Mouse (Mus musculus): ENCODE data around the gene 4930451I11Rik. TPM values are rescaled to one million over a fixed set of nuclear protein-coding genes. Genes with fewer than 3 reads are reported as not detected.

Gene 4930451I11Rik
- polyA plus RNA-seq, 1 experiment from 2014 or later: not detected

DNA sequence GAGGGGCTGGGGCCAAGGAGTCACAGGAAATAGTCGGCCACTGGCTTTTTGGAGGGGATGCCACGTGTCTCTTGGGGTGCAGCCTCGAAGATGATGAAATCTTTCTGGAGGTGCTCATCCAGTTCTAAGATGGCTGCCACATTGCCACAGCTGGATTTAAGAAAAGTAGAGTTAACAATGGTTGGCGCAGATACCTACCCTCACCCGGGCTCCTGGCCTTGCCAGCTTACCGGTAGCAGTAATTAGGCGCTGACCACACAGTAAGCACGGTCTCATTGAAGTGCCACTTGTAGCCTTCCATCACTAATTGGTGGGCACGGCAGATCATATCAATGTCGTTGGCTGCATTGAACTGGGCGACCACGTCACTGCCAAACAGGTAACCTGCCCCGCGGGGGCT is 45.3 kb downstream of the 4930451I11Rik start:
- peaks cover 27% of the 10 kb centered on the region for H3K4me1 ChIP-seq (replicated peaks)
- WGBS: 92% methylated on average over 14 of the region's 14 CpGs
- no peak overlapping the region for H3K4me3 ChIP-seq
- H3K27ac ChIP-seq (replicated peaks): no peak overlapping the region
- no peaks in the 10 kb centered on the region for H3K9me3 ChIP-seq
- no peak overlapping the region for H3K4me2 ChIP-seq
- H3K9ac ChIP-seq: no peak overlapping the region
- ATAC-seq (ENCODE audit: low read depth): no peak
- peaks cover 65% of the 10 kb centered on the region for H3K36me3 ChIP-seq
- no peaks in the 10 kb centered on the region for H3K27me3 ChIP-seq

DNA sequence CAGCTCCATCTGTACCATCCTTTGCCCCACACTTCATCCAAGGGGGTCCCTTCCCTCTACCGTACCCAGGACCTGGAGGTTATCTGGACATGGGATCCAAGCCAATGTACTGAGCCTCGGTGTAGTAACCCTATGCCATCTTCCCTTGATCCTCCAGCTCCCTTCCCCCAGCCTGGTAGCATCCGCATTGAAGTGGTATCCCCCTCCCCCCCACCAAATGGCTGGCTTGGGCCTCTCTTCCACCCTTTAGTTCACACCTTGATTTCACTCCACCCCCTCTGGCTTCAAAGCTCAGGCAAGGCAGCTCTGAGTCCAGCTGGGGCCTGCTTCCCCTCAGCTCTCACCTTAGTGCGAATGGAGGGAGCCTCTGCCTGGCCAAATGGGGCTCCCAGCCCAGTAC is 46.4 kb downstream of the 4930451I11Rik start:
- Histone ChIP-seq H3K27me3 (no peaks in the 10 kb centered on the region), H3K36me3 (peaks cover 62% of the 10 kb centered on the region), H3K4me2 (no peak overlapping the region), H3K4me3 (no peak overlapping the region), H3K9ac (no peak overlapping the region), H3K4me1 (replicated peaks) (peaks cover 25% of the 10 kb centered on the region), H3K9me3 (no peaks in the 10 kb centered on the region), H3K27ac (replicated peaks) (no peak overlapping the region)
- WGBS: 83% methylated on average over 4 of the region's 4 CpGs
- ATAC-seq (ENCODE audit: low read depth): no peak

DNA sequence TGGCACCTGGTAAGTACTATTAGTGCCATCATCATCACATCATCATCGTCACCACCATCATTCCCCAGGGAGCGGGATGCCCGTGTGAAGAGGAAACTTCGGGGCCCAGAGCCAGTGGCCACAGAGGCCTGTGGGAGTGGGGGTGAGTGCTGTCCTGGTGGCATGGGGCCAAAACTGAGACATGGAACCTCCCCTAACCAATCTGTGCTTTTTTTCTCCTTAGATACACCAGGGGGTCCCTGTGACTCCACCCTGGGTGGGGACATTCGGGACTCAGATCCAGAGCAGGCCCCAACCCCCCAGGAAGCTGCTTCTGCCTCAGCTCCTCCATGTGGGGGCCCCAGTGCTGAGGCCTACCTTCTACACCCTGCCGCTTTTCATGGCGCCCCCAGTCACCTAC is 47.0 kb downstream of the 4930451I11Rik start:
- H3K27ac ChIP-seq (replicated peaks): no peak overlapping the region
- no peak for ATAC-seq (ENCODE audit: low read depth)
- no peaks in the 10 kb centered on the region for H3K27me3 ChIP-seq
- H3K4me3 ChIP-seq: no peak overlapping the region
- 81% methylated on average over 7 of the region's 7 CpGs for WGBS
- H3K9me3 ChIP-seq: no peaks in the 10 kb centered on the region
- H3K4me2 ChIP-seq: no peak overlapping the region
- H3K36me3 ChIP-seq: peaks cover 56% of the 10 kb centered on the region
- no peak overlapping the region for H3K9ac ChIP-seq
- peaks cover 27% of the 10 kb centered on the region for H3K4me1 ChIP-seq (replicated peaks)

DNA sequence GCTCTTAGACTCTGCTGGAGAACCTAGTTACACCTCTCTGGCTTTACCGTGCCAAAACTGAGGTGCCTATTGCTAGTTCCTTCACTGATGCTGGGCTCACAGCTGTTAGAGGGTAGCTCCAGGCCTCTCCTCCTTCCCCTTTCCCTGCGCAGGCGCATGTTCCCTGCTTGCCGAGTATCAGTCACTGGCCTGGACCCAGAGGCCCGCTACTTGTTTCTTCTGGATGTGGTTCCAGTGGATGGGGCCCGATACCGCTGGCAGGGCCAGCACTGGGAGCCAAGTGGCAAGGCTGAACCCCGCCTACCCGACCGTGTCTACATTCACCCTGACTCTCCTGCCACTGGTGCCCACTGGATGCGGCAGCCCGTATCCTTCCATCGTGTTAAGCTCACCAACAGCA is 48.7 kb downstream of the 4930451I11Rik start:
- H3K27me3 ChIP-seq: no peaks in the 10 kb centered on the region
- ATAC-seq (ENCODE audit: low read depth): no peak
- H3K36me3 ChIP-seq: peaks cover 50% of the 10 kb centered on the region
- H3K4me1 ChIP-seq (replicated peaks): peaks cover 44% of the 10 kb centered on the region
- H3K9ac ChIP-seq: 0 out of 2 replicates have a peak overlapping the region, but pooled peaks have one; percentile 5
- no peaks in the 10 kb centered on the region for H3K9me3 ChIP-seq
- no peak overlapping the region for H3K4me3 ChIP-seq
- H3K4me2 ChIP-seq: no peak overlapping the region
- 81% methylated on average over 13 of the region's 13 CpGs for WGBS
- no peak overlapping the region for H3K27ac ChIP-seq (replicated peaks)

DNA sequence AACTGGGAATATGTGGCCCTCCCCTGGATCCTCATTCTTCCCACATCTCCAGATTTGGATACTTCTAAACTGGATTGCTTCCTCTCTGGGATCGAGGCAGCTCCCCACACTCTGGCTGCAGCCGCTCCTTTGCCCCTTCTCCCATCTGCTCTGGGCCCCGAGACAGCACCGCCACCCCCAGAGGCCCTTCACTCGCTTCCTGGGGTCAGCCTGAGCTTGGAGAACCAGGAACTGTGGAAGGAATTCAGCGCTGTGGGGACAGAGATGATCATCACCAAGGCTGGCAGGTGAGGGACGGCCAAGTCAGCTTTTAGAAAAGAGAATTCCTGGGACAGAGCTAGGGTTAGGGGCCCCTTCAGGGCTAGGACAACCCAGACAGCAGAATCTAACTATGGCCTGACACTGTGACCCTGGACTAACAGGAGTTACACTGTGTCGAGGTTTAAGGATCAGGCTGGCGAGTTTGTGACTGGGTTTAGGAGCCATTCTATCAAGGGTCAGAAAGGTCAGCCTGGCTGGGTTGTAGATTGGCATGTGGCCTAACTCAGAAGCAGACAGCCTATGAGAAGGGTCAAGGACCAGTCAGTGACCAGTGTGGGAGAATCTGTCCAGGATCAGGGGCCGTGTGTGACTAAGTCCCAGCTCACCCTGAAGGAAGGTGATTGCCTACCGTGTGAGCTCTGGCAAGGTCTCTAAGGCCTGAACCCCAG is 49.6 kb downstream of the 4930451I11Rik start:
- Histone ChIP-seq H3K4me1 (replicated peaks) (peaks cover 50% of the 10 kb centered on the region), H3K4me2 (peak overlapping the region; percentile 93), H3K27me3 (no peaks in the 10 kb centered on the region), H3K27ac (replicated peaks) (peak overlapping the region; percentile 82; the same call in 1 of the 2 replicates), H3K36me3 (peaks cover 41% of the 10 kb centered on the region), H3K9me3 (no peaks in the 10 kb centered on the region), H3K4me3 (peak overlapping the region; percentile 41), H3K9ac (peak overlapping the region; percentile 73)
- ATAC-seq (ENCODE audit: low read depth): no peak
- WGBS: 34% methylated on average over 11 of the region's 11 CpGs

DNA sequence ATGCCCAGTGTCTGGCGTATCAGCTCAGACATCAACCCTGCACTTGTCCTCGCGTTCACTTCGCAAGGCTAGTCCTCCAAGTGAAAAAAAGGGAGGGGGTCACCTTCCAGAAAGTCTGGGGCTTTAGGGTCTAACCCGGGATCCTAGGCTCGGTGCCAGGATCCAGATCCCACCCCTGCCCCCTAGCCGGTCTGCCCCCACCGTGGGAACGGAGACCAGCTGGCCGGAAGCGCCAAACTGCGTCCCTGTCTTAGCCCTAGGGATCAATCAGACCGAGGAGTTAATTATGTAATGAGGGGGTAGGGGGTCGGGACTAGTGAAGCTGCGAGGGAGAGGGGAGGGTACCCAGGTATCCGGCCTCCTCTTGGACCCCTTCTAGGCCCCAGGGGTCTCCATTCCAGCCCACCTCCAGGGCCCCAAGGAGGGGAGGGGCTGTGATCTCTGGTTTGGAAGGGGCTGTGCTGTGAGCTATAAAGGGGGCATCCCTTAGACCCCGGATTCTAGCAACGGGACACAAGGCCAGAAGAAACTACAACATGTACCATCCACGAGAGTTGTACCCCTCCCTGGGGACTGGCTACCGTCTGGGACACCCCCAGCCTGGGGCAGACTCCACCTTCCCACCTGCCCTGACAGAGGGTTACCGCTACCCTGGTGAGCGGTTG is 50.3 kb downstream of the 4930451I11Rik start, which contains the start of gene Tbx6:
TSS of gene Tbx6 (plus strand) at position 513 of the 665 bp plus-strand sequence.
- peak within 1 kb of the TSS; percentile 41 for H3K4me3 ChIP-seq
- peaks cover 34% of the 10 kb centered on the region for H3K36me3 ChIP-seq
- ATAC-seq (ENCODE audit: low read depth): peak; percentile 2; the same call in 1 of the 2 replicates
- H3K9me3 ChIP-seq: no peaks in the 10 kb centered on the region
- 3% methylated on average over 22 of the region's 22 CpGs for WGBS
- H3K27me3 ChIP-seq: no peaks in the 10 kb centered on the region
- peak within 1 kb of the TSS; percentile 82 for H3K27ac ChIP-seq (replicated peaks)
- H3K4me1 ChIP-seq (replicated peaks): peaks cover 55% of the 10 kb centered on the region
- peak within 1 kb of the TSS; percentile 93 for H3K4me2 ChIP-seq
- peak within 1 kb of the TSS; percentile 73 for H3K9ac ChIP-seq

Other genes starting within 250 kb of the 4930451I11Rik start
- 0.29 and 0.95 TPM in 2 replicates for gene Apobr, start 246.7 kb downstream of the 4930451I11Rik start, polyA plus RNA-seq (2015; fragmentation: Nextera tagmentation; extraction: Ambion mirVana)
- 26.3 and 27.9 TPM in 2 replicates for gene Cln3, start 245.8 kb downstream of the 4930451I11Rik start, polyA plus RNA-seq (2015; fragmentation: Nextera tagmentation; extraction: Ambion mirVana)
- not detected in 2 replicates for gene Il27, start 236.7 kb downstream of the 4930451I11Rik start, polyA plus RNA-seq (2015; fragmentation: Nextera tagmentation; extraction: Ambion mirVana)
- gene Nupr1, start 200.8 kb downstream of the 4930451I11Rik start, polyA plus RNA-seq (2015; fragmentation: Nextera tagmentation; extraction: Ambion mirVana): 7.1 and 9.6 TPM in 2 replicates
- gene Sgf29, start 182.3 kb downstream of the 4930451I11Rik start, polyA plus RNA-seq (2015; fragmentation: Nextera tagmentation; extraction: Ambion mirVana): 48.3 and 51.3 TPM in 2 replicates
- 1.4 and 2.1 TPM in 2 replicates for gene Sult1a1, start 155.2 kb downstream of the 4930451I11Rik start, polyA plus RNA-seq (2015; fragmentation: Nextera tagmentation; extraction: Ambion mirVana)
- 109 and 143 TPM in 2 replicates for gene Bola2, start 136.2 kb downstream of the 4930451I11Rik start, polyA plus RNA-seq (2015; fragmentation: Nextera tagmentation; extraction: Ambion mirVana)
- 16.2 and 20.5 TPM in 2 replicates for gene Slx1b, start 135.9 kb downstream of the 4930451I11Rik start, polyA plus RNA-seq (2015; fragmentation: Nextera tagmentation; extraction: Ambion mirVana)
- gene Coro1a, start 123.9 kb downstream of the 4930451I11Rik start, polyA plus RNA-seq (2015; fragmentation: Nextera tagmentation; extraction: Ambion mirVana): 92.4 and 107 TPM in 2 replicates
- gene Mapk3, start 72.0 kb downstream of the 4930451I11Rik start, polyA plus RNA-seq (2015; fragmentation: Nextera tagmentation; extraction: Ambion mirVana): 97.6 and 108 TPM in 2 replicates
- 0.56 and 1.5 TPM in 2 replicates for gene Gdpd3, start 65.3 kb downstream of the 4930451I11Rik start, polyA plus RNA-seq (2015; fragmentation: Nextera tagmentation; extraction: Ambion mirVana)
- 204 and 215 TPM in 2 replicates for gene Ypel3, start 54.7 kb downstream of the 4930451I11Rik start, polyA plus RNA-seq (2015; fragmentation: Nextera tagmentation; extraction: Ambion mirVana)
- 0.25 and 0.66 TPM in 2 replicates for gene Tbx6, start 50.2 kb downstream of the 4930451I11Rik start, polyA plus RNA-seq (2015; fragmentation: Nextera tagmentation; extraction: Ambion mirVana)
- 216 and 230 TPM in 2 replicates for gene Ppp4c, start 39.1 kb downstream of the 4930451I11Rik start, polyA plus RNA-seq (2015; fragmentation: Nextera tagmentation; extraction: Ambion mirVana)
- gene Fam57b, start 34.0 kb downstream of the 4930451I11Rik start, polyA plus RNA-seq (2015; fragmentation: Nextera tagmentation; extraction: Ambion mirVana): 36.8 and 40.6 TPM in 2 replicates
- 8.2 and 9.5 TPM in 2 replicates for gene Doc2a, start 15.8 kb upstream of the 4930451I11Rik start, polyA plus RNA-seq (2015; fragmentation: Nextera tagmentation; extraction: Ambion mirVana)
- gene Hirip3, start 30.3 kb upstream of the 4930451I11Rik start, polyA plus RNA-seq (2015; fragmentation: Nextera tagmentation; extraction: Ambion mirVana): 19.0 and 19.9 TPM in 2 replicates
- 74.3 and 79.1 TPM in 2 replicates for gene Ino80e, start 30.7 kb upstream of the 4930451I11Rik start, polyA plus RNA-seq (2015; fragmentation: Nextera tagmentation; extraction: Ambion mirVana)
- 48.7 and 50.5 TPM in 2 replicates for gene Taok2, start 53.1 kb upstream of the 4930451I11Rik start, polyA plus RNA-seq (2015; fragmentation: Nextera tagmentation; extraction: Ambion mirVana)
- gene Tmem219, start 91.3 kb upstream of the 4930451I11Rik start, polyA plus RNA-seq (2015; fragmentation: Nextera tagmentation; extraction: Ambion mirVana): 25.3 and 25.7 TPM in 2 replicates
- 94.3 and 99.3 TPM in 2 replicates for gene Kctd13, start 97.2 kb upstream of the 4930451I11Rik start, polyA plus RNA-seq (2015; fragmentation: Nextera tagmentation; extraction: Ambion mirVana)
- gene Asphd1, start 117.9 kb upstream of the 4930451I11Rik start, polyA plus RNA-seq (2015; fragmentation: Nextera tagmentation; extraction: Ambion mirVana): 5.6 and 6.6 TPM in 2 replicates
- 34.7 and 35.1 TPM in 2 replicates for gene Sez6l2, start 118.9 kb upstream of the 4930451I11Rik start, polyA plus RNA-seq (2015; fragmentation: Nextera tagmentation; extraction: Ambion mirVana)
- gene Cdipt, start 144.3 kb upstream of the 4930451I11Rik start, polyA plus RNA-seq (2015; fragmentation: Nextera tagmentation; extraction: Ambion mirVana): 121 and 124 TPM in 2 replicates
- gene Cdiptos, start 144.5 kb upstream of the 4930451I11Rik start, polyA plus RNA-seq (2015; fragmentation: Nextera tagmentation; extraction: Ambion mirVana): 1.2 and 1.4 TPM in 2 replicates
- gene Mvp, start 183.0 kb upstream of the 4930451I11Rik start, polyA plus RNA-seq (2015; fragmentation: Nextera tagmentation; extraction: Ambion mirVana): 6.6 and 7.2 TPM in 2 replicates
- gene Pagr1b, start 184.8 kb upstream of the 4930451I11Rik start, polyA plus RNA-seq (2015; fragmentation: Nextera tagmentation; extraction: Ambion mirVana): 0.50 and 0.61 TPM in 2 replicates
- gene Pagr1a, start 185.7 kb upstream of the 4930451I11Rik start, polyA plus RNA-seq (2015; fragmentation: Nextera tagmentation; extraction: Ambion mirVana): 49.5 and 50.4 TPM in 2 replicates
- 47.8 and 81.0 TPM in 2 replicates for gene Gm42742, start 189.5 kb upstream of the 4930451I11Rik start, polyA plus RNA-seq (2015; fragmentation: Nextera tagmentation; extraction: Ambion mirVana)
- 22.0 TPM in 2 replicates for gene Prrt2, start 189.6 kb upstream of the 4930451I11Rik start, polyA plus RNA-seq (2015; fragmentation: Nextera tagmentation; extraction: Ambion mirVana)
- gene Maz, start 195.4 kb upstream of the 4930451I11Rik start, polyA plus RNA-seq (2015; fragmentation: Nextera tagmentation; extraction: Ambion mirVana): 71.7 and 72.1 TPM in 2 replicates
- gene Kif22, start 210.8 kb upstream of the 4930451I11Rik start, polyA plus RNA-seq (2015; fragmentation: Nextera tagmentation; extraction: Ambion mirVana): 22.8 and 31.5 TPM in 2 replicates

Data from neural tube, embryonic 13.5 days (tissue).